Mouse (Mus musculus) frontal cortex, adult 2 months (tissue): ENCODE measurements at regions not wholly inside any gene's neighbourhood (a gene's known extent, or its start where the extent isn't known, plus 50 kb on each side); places are given as distances from the start of the nearest gene placed in this dataset.

Experiments
- DNase-seq, 2 experiments: peaks; one replicate each; pipeline ENCODE4 v3.0.0; 2022; ENCODE audit warnings: low spot score in 1 of 2; ENCODE audit errors: extremely low spot score in 1 of 2

- DNase-seq = peak in 1 of 2 experiments; percentile 83
These were observed 57.0 kb upstream of the Siglech start for GRCm38 (mm10) chr7:55710872-55711558.
